Mouse (Mus musculus): ENCODE measurements around the gene Draxin. TPM values are rescaled to one million over a fixed set of nuclear protein-coding genes. Genes with fewer than 3 reads are reported as not detected.
A peak's percentile ranks its signal among the peaks of the same experiment; 100 is the strongest.

Draxin gene
- polyA plus RNA-seq, 1 experiment from 2014 or later, result 0.29 TPM

GRCm38 (mm10) chr4:148091181-148091580 is 39.3 kb downstream of the Draxin start:
- ATAC-seq (ENCODE audit: low FRiP score, low TSS enrichment), result no peak
- no peaks in the 10 kb centered on the region for H3K36me3 ChIP-seq (ENCODE audit: insufficient read depth, low read length)
- H3K4me1 ChIP-seq (ENCODE audit: insufficient read depth, low read length), result peaks cover 12% of the 10 kb centered on the region
- no peaks in the 10 kb centered on the region for H3K27me3 ChIP-seq (ENCODE audit: insufficient read depth, low read length)
- H3K9ac ChIP-seq (replicated peaks; ENCODE audit: low read length), result no peak overlapping the region
- no peak overlapping the region for H3K4me2 ChIP-seq (replicated peaks; ENCODE audit: low read depth, low read length)
- H3K4me3 ChIP-seq (ENCODE audit: low read length), result no peak overlapping the region
- 96% methylated on average over 1 of the region's 1 CpGs for WGBS
- no peak overlapping the region for H3K27ac ChIP-seq (ENCODE audit: low read length)
- no peaks in the 10 kb centered on the region for H3K9me3 ChIP-seq (ENCODE audit: low read length)

DNA sequence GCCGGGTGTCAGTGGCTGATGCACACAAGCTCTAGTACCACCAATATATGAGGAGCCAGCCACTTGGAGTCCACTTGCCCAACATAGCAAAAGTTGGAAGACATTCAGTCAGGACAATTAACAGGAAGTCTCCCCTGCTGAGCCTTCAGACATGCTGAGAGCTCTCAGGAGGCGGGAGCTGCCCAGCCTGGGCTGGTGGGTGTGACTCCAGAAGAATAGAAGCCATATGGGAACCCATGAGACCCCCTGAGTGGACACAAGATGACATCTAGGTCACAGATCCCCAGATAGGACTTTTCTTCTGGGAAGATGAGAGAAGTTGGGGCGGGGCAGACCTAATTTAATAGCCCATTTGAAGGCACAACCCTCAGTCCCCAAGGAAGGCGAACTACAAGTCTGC is 41.3 kb downstream of the Draxin start:
- WGBS, result 69% methylated on average over 4 of the region's 4 CpGs
- Histone ChIP-seq H3K9me3 (ENCODE audit: low read length) (no peaks in the 10 kb centered on the region), H3K4me1 (ENCODE audit: insufficient read depth, low read length) (peaks cover 24% of the 10 kb centered on the region), H3K4me3 (ENCODE audit: low read length) (no peak overlapping the region), H3K36me3 (ENCODE audit: insufficient read depth, low read length) (no peaks in the 10 kb centered on the region), H3K4me2 (replicated peaks; ENCODE audit: low read depth, low read length) (no peak overlapping the region), H3K27me3 (ENCODE audit: insufficient read depth, low read length) (no peaks in the 10 kb centered on the region), H3K27ac (ENCODE audit: low read length) (no peak overlapping the region), H3K9ac (replicated peaks; ENCODE audit: low read length) (no peak overlapping the region)
- no peak for ATAC-seq (ENCODE audit: low FRiP score, low TSS enrichment)

- ATAC-seq (ENCODE audit: low FRiP score, low TSS enrichment), result peak; percentile 90
- Histone ChIP-seq H3K9me3 (ENCODE audit: low read length) (no peaks in the 10 kb centered on the region), H3K4me3 (ENCODE audit: low read length) (peak within 1 kb of the TSS; percentile 89), H3K9ac (replicated peaks; ENCODE audit: low read length) (peak within 1 kb of the TSS; percentile 89), H3K36me3 (ENCODE audit: insufficient read depth, low read length) (no peaks in the 10 kb centered on the region), H3K4me1 (ENCODE audit: insufficient read depth, low read length) (peaks cover 35% of the 10 kb centered on the region), H3K27me3 (ENCODE audit: insufficient read depth, low read length) (no peaks in the 10 kb centered on the region), H3K4me2 (replicated peaks; ENCODE audit: low read depth, low read length) (peak within 1 kb of the TSS; percentile 83), H3K27ac (ENCODE audit: low read length) (peak within 1 kb of the TSS; percentile 68; the same call in 1 of the 2 replicates)
- 6% methylated on average over 34 of the region's 34 CpGs for WGBS
Observed at GRCm38 (mm10) chr4:148087907-148088527, 42.5 kb downstream of the Draxin start, which contains the start of gene Agtrap. Gene Agtrap (minus strand): TSS chr4:148088031.

DNA sequence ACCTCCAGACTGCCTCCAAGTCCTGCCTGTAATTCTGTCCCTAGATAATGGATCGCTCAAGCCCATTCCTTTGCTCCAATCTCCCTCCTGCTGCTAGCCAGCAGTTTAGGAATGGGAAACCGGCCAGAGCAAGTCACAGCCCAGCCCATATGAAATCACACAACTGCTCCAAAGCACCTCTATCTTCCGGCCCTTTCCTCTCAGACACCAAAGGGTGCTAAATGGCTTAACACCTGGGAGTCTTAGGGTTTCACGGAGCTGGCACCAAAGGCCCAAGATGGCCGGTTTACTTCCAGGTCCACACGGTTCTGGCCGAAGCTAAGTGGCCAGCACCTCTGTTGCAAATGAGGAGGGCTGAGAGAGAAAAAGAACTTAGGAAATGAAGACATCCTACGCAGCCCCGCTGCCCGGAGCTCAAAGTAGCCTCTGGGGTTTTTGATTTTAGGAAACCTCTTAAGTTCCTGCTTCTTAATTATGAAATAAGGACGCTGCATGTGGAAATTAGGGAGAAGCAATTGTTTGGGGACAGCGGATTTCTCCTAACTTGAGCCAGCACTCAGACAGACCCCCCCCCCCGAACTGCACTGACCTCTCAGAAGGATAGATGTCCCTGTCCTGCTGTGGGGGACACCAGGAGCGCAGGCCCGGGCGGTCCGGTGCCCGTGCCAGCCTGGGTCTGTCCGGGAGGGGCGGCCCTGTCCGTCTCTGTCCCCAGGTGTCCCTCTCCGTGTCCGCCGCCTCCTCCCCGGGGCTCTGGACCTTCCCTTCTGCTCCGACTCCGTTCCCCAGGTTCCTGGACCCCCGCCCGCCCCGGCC is 43.2 kb downstream of the Draxin start:
- H3K9me3 ChIP-seq (ENCODE audit: low read length), result no peaks in the 10 kb centered on the region
- H3K4me3 ChIP-seq (ENCODE audit: low read length), result peak overlapping the region; percentile 89
- peak overlapping the region; percentile 68; the same call in 1 of the 2 replicates for H3K27ac ChIP-seq (ENCODE audit: low read length)
- peaks cover 38% of the 10 kb centered on the region for H3K4me1 ChIP-seq (ENCODE audit: insufficient read depth, low read length)
- H3K4me2 ChIP-seq (replicated peaks; ENCODE audit: low read depth, low read length), result peak overlapping the region; percentile 83
- WGBS, result 2% methylated on average over 30 of the region's 30 CpGs
- H3K27me3 ChIP-seq (ENCODE audit: insufficient read depth, low read length), result no peaks in the 10 kb centered on the region
- H3K9ac ChIP-seq (replicated peaks; ENCODE audit: low read length), result peak overlapping the region; percentile 89
- ATAC-seq (ENCODE audit: low FRiP score, low TSS enrichment), result peak; percentile 60
- no peaks in the 10 kb centered on the region for H3K36me3 ChIP-seq (ENCODE audit: insufficient read depth, low read length)

DNA sequence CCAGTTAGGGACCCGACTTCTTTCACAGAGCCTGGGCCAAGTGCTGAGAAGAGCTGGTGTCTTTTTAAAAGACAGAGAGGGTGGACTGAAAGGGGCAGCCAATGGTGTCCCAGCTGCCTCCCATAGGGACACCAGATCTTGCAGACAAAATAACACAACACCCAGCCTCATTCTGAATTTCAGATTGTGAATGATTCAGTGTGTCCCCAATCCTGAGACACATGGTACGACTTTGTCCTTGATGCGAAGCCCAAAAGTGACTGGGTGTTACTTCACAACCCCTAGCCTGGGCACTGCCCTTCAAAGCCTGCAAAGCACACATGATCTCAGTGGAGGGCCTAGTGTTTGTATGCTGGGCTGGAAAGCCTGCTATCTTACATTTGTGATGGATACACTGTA is 44.6 kb downstream of the Draxin start:
- Histone ChIP-seq H3K4me2 (replicated peaks; ENCODE audit: low read depth, low read length) (no peak overlapping the region), H3K9me3 (ENCODE audit: low read length) (no peaks in the 10 kb centered on the region), H3K4me1 (ENCODE audit: insufficient read depth, low read length) (peaks cover 38% of the 10 kb centered on the region), H3K9ac (replicated peaks; ENCODE audit: low read length) (peak overlapping the region; percentile 15; the same call in 1 of the 2 replicates), H3K27ac (ENCODE audit: low read length) (no peak overlapping the region), H3K27me3 (ENCODE audit: insufficient read depth, low read length) (no peaks in the 10 kb centered on the region), H3K36me3 (ENCODE audit: insufficient read depth, low read length) (peaks cover 5% of the 10 kb centered on the region), H3K4me3 (ENCODE audit: low read length) (no peak overlapping the region)
- no peak for ATAC-seq (ENCODE audit: low FRiP score, low TSS enrichment)
- WGBS, result 97% methylated on average over 2 of the region's 3 CpGs

- Histone ChIP-seq H3K4me2 (replicated peaks; ENCODE audit: low read depth, low read length) (no peak overlapping the region), H3K27ac (ENCODE audit: low read length) (0 out of 2 replicates have a peak overlapping the region, but pooled peaks have one; percentile 6)
Observed at GRCm38 (mm10) chr4:148085131-148085906, 45.2 kb downstream of the Draxin start.

GRCm38 (mm10) chr4:148084261-148084714 is 46.2 kb downstream of the Draxin start:
- H3K4me1 ChIP-seq (ENCODE audit: insufficient read depth, low read length), result peaks cover 38% of the 10 kb centered on the region
- no peaks in the 10 kb centered on the region for H3K27me3 ChIP-seq (ENCODE audit: insufficient read depth, low read length)
- H3K36me3 ChIP-seq (ENCODE audit: insufficient read depth, low read length), result peaks cover 15% of the 10 kb centered on the region
- WGBS, result 15% methylated on average over 7 of the region's 8 CpGs
- H3K9ac ChIP-seq (replicated peaks; ENCODE audit: low read length), result no peak overlapping the region
- H3K27ac ChIP-seq (ENCODE audit: low read length), result no peak overlapping the region
- ATAC-seq (ENCODE audit: low FRiP score, low TSS enrichment), result no peak
- no peak overlapping the region for H3K4me2 ChIP-seq (replicated peaks; ENCODE audit: low read depth, low read length)
- H3K4me3 ChIP-seq (ENCODE audit: low read length), result no peak overlapping the region
- no peaks in the 10 kb centered on the region for H3K9me3 ChIP-seq (ENCODE audit: low read length)

More at GRCm38 (mm10) chr4:148085131-148085906, 45.2 kb downstream of the Draxin start:
- H3K4me3 ChIP-seq (ENCODE audit: low read length), result no peak overlapping the region
- WGBS, result 51% methylated on average over 10 of the region's 10 CpGs
- H3K4me1 ChIP-seq (ENCODE audit: insufficient read depth, low read length), result peaks cover 38% of the 10 kb centered on the region
- peaks cover 11% of the 10 kb centered on the region for H3K36me3 ChIP-seq (ENCODE audit: insufficient read depth, low read length)
- peak overlapping the region; percentile 15; the same call in 1 of the 2 replicates for H3K9ac ChIP-seq (replicated peaks; ENCODE audit: low read length)
- no peaks in the 10 kb centered on the region for H3K9me3 ChIP-seq (ENCODE audit: low read length)
- no peaks in the 10 kb centered on the region for H3K27me3 ChIP-seq (ENCODE audit: insufficient read depth, low read length)
- no peak for ATAC-seq (ENCODE audit: low FRiP score, low TSS enrichment)

- H3K36me3 ChIP-seq (ENCODE audit: insufficient read depth, low read length), result peaks cover 15% of the 10 kb centered on the region
- H3K27ac ChIP-seq (ENCODE audit: low read length), result 0 out of 2 replicates have a peak overlapping the region, but pooled peaks have one; percentile 30
- no peak overlapping the region for H3K9ac ChIP-seq (replicated peaks; ENCODE audit: low read length)
- WGBS, result 48% methylated on average over 21 of the region's 21 CpGs
- ATAC-seq (ENCODE audit: low FRiP score, low TSS enrichment), result no peak
- no peaks in the 10 kb centered on the region for H3K27me3 ChIP-seq (ENCODE audit: insufficient read depth, low read length)
- no peaks in the 10 kb centered on the region for H3K9me3 ChIP-seq (ENCODE audit: low read length)
- no peak overlapping the region for H3K4me3 ChIP-seq (ENCODE audit: low read length)
- H3K4me1 ChIP-seq (ENCODE audit: insufficient read depth, low read length), result peaks cover 38% of the 10 kb centered on the region
- H3K4me2 ChIP-seq (replicated peaks; ENCODE audit: low read depth, low read length), result 0 out of 2 replicates have a peak overlapping the region, but pooled peaks have one; percentile 7
Observed at GRCm38 (mm10) chr4:148083176-148083899, 47.2 kb downstream of the Draxin start.
